Mouse (Mus musculus) kidney, postnatal 10 days (tissue): Measurements from ENCODE around the gene Col9a1.

Experiments
- DNase-seq: peaks from one replicate; pipeline ENCODE4 v3.0.0; 2021; ENCODE audit warnings: mixed read lengths

The Col9a1 gene

GRCm38 (mm10) chr1:24177224-24177851, at the start of gene Col9a1:
TSS of gene Col9a1 (plus strand) at chr1:24177610.
- DNase-seq = no peak

DNA sequence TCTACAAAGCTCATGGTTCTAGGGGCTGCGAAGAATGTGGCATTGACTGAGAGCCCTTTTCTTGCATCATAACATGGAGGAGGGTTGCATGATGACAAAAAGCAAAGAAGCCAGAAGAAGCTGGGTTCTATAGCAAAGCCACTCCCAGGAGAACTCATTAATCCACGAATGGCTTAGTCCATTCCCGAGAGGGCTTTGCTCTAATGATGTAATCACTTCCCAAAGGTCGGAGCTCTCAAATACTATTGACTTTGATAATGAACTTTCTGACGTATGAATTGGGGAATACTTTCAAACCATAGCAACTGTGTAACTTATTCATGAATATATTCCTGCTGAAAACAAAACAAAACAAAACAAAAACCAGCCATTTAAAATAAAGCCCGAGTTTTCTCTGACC, 49.5 kb upstream of the Col9a1 start:
- no peak for DNase-seq

- DNase-seq = no peak
Observed at GRCm38 (mm10) chr1:24133853-24134252, 43.6 kb upstream of the Col9a1 start.

GRCm38 (mm10) chr1:24134792-24135191, 42.6 kb upstream of the Col9a1 start:
- DNase-seq = no peak

GRCm38 (mm10) chr1:24137133-24137532, 40.3 kb upstream of the Col9a1 start:
- DNase-seq = peak; percentile 70

GRCm38 (mm10) chr1:24140555-24140954, 36.9 kb upstream of the Col9a1 start:
- DNase-seq = no peak

GRCm38 (mm10) chr1:24143504-24143903, 33.9 kb upstream of the Col9a1 start:
- no peak for DNase-seq

DNA sequence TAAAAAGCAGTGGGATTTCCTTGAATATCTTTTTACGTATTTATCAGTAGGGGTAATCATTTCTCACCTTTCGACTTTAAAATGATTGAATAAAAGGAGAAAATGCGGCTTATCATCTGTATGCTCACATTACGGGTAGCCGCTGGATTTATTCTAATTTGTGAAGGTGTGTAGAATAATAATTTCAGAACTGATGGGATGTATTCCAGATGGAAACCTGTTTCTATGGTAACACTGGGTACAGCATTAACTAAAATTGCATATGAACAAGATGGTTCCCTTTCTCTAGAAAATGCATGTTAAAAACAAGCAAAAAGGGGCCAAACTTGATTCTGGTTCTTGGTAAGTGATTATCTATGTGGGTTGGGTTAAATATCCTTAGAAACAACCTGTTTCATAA, 19.7 kb upstream of the Col9a1 start:
- no peak for DNase-seq

DNA sequence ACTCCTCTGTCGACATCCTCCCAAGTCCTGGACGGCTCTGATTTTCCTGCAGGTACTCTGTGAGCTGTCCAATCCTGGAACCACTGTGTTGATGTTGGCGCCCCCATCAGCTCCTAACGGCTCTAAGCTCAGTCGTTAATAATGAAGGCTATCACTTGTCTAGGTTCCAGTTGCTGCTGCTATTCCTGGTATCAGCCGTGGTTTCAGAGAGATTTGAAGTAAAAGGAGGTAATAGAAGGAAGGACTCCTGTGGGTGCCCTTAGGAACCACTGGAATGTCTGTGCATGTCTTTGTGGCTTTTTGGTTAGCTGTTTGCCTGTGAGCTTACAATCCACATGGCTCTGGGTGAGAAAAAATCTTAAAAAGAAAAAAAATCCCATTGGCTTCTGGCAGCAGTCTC, 8.0 kb upstream of the Col9a1 start:
- DNase-seq = no peak

DNA sequence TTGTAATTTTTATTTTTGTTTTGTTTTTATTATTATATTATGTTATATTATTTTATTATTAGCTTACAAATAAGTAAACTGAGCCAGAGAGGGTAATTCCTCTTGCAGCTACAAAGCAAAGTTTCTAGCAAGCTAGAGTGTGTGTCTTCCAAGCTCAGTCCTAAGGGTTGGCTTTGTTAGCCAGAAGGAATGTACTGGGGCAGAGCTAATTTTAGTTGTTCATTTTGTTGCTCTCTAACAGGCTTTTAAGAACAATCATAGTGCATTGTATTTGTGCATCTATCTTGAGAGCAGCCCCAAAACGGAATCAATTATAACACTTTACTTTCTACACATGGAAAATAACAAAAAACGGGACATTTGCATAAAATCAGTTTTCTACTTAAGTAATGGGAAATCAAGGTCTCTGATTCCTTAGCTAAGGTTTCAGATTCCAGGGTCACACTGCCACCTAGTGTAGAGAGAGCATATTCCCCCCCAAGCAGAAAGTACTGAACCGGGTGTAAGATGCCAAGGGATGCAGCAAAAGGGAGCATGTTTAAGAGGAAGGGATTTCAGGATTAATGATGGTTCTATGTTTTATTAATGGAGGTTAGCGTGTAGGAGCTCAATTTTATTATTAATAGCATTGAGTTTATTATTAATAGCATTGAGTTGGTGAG, 6.1 kb upstream of the Col9a1 start:
- DNase-seq = peak; percentile 61

GRCm38 (mm10) chr1:24171898-24172297, 5.5 kb upstream of the Col9a1 start:
- no peak for DNase-seq

DNA sequence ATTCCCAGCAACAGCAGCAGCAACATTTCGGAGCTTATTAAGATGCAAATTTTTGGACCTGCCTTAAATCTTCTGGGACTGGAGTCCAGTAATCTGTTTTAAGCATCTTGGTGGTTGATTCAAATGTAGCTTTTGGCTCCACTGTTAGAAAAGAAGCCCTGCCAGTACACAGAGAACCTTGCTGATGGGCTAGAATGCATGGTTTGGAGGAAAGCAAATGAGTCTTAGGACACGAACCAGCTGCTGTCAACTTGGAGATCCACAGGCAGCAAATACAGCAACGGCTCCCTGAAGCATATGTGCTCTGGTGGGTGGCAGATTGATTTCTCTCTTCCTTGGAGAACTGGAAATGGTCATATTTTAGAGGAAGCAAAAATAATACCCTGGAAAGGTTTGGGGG, 4.8 kb upstream of the Col9a1 start:
- peak; percentile 13 for DNase-seq

- no peak for DNase-seq
Observed at GRCm38 (mm10) chr1:24175761-24176160, 1.6 kb upstream of the Col9a1 start.

- peak; percentile 14 for DNase-seq
Observed at GRCm38 (mm10) chr1:24179856-24180255, 2.4 kb downstream of the Col9a1 start.

DNA sequence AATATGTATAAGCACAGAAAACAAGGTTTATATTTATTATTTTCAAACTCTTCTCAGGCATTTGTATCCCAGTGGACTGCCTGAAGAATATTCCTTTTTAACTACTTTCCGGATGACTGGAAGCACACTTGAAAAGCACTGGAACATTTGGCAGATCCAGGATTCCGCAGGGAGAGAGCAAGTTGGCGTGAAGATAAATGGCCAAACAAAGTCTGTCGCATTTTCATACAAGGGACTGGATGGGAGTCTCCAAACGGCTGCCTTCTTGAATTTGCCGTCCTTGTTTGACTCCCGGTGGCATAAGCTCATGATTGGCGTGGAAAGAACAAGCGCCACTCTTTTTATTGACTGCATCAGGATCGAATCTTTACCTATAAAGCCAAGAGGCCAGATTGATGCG, 7.6 kb downstream of the Col9a1 start:
- DNase-seq = no peak

DNA sequence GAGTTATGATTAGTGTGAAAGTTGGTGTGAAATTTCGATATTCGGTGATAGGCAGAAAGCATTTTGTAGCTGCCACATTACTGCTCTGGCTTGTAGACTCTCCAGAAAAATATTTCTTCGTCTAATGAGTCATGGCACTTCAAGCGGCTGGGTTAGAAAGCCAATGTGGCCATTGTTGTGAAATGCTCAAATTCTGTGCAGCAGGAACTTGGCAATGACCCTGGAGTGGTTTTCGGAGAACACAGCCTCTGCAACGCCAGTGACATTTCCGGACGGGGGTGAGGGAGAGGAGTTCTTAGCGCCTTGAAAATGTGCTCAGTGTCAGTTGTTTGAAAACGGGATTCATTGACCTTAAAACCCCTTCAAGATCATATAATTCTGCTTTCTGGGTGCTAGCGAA, 9.6 kb downstream of the Col9a1 start:
- no peak for DNase-seq

DNA sequence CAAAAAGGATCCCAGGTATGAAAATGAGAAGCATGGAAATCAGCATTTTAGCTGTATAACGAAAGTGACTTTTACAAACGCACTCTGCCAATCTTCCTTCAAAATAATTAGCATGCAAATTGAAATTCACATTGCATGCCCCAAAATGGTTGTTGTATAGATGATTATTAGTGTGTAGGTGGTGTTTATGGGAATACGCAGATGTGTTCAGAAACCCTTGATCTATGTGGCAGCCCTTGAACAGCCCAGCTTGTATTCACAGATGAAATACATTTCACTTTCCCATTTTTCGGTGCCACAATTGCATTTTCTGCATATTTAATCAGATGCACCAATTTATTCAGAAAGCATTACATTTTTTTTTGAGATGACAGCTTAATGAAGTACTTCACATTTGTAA, 14.3 kb downstream of the Col9a1 start:
- no peak for DNase-seq

DNA sequence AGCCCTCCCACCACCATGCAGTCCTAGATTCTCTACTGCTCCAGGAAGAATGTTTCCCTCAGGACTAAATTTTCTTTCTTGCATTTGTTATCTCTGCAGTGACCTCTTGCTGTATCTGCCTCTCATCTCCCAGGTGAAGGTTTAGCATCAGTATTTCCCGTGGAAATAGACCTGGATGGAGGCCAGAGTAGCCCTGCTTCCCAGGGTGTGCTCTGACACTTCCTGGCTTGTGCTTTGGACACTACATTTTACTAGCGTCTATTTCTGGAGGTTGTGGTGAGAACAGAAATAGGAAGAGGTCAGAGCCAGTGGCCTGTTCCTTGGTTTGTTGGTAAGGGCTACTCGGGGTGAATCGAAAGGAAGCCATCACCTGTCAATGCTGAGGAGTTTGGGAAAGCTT, 16.7 kb downstream of the Col9a1 start:
- DNase-seq = peak; percentile 7

DNA sequence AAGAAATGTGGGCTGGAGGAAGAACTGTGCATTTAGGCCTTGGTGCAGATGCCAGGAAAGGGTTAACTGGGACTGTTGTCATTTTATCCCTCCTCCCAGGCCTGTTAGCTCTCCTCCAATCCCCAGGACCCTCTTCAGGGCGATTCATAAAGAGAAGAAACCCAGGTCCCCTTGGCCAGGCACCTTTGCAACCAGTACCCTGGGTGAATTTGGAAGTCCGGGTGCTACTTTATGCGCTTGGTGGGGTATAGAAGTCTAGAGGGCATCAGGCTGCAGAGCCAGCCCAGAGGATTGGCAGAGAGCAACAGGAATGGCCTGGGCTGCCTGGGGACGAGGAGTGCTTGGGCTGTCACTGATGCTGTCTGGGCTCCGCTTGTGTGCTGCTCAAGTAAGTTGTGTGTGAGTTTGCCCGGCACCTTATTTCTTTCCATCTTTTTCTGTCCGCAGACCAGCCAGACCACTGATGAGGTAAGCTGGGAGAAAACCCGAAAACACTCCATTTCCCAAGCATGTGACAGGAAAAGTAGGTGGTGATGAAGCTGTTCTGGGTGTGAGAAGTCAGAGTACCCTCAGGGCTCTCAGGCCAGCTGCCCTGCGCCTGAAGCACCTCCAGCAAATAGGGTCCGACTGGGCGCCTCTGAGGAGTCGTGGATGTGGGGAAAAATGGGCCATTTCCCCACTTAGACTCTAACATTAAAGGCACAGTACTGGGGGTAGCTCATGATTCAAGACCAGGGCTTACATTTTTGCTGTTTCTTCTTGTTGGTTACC, 17.8 kb downstream of the Col9a1 start:
- no peak for DNase-seq

DNA sequence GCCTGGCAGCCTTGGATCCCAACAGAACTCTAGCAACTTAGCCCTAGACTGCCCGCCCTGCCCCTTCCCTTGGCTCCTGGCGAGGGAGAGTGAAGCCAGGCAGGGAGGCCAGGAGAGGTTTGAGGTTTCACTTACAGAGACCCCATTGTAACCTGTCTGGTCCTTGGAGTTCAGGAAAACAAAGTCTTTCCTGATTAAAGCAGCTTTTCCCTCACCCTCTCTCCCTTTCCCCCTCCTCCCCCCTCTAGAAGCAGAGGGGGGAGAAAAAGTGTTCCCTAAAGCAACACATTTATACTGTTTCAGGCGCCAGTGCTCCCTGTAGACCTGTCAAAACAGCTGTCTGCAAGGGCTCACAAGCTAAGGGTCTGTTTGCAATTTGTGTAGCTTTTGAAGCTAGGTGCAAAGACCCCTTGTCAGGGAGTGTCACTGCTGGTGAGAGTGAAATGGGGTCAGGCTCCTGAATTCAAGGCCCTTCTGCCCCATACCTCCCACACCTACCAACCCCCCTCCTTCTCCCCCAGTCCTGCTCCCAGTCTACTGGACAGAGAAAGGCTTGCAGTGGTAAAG, 18.6 kb downstream of the Col9a1 start:
- DNase-seq = no peak

GRCm38 (mm10) chr1:24211621-24212385, 34.4 kb downstream of the Col9a1 start:
- DNase-seq = no peak

GRCm38 (mm10) chr1:24219041-24219440, 41.6 kb downstream of the Col9a1 start:
- DNase-seq = no peak

- no peak for DNase-seq
Observed at GRCm38 (mm10) chr1:24222231-24222630, 44.8 kb downstream of the Col9a1 start.
